Mouse (Mus musculus) midbrain, embryonic 15.5 days (tissue): ENCODE results near the gene Gars. TPM values are rescaled to one million over a fixed set of nuclear protein-coding genes. Genes with fewer than 3 reads are reported as not detected.

ENCODE experiments used
- ATAC-seq: fragments of 200-750 bp; cut with Nextera tagmentation; replicated peaks from 2 replicates; pipeline ENCODE4 v1.8.0; 2017; ENCODE audit warnings: moderate TSS enrichment
- H3K27ac ChIP-seq: fragments of 300-500 bp; sonication (generic); 2 replicates; pipeline ENCODE4 v1.5.1; 2015; ENCODE audit warnings: mild to moderate bottlenecking, inconsistent platforms
- H3K27me3 ChIP-seq: fragments of 300-500 bp; sonication (generic); replicated peaks from 2 replicates; pipeline ENCODE4 v1.6.1; 2015; ENCODE audit warnings: inconsistent platforms
- H3K36me3 ChIP-seq: fragments of 300-500 bp; sonication (generic); replicated peaks from 2 replicates; pipeline ENCODE4 v1.6.1; 2015; ENCODE audit warnings: inconsistent platforms
- H3K4me1 ChIP-seq: fragments of 300-500 bp; sonication (generic); 2 replicates; pipeline ENCODE4 v1.6.1; 2015; ENCODE audit warnings: inconsistent platforms
- H3K4me2 ChIP-seq: fragments of 300-500 bp; sonication (generic); 2 replicates; pipeline ENCODE4 v1.6.1; 2015; ENCODE audit warnings: inconsistent platforms, mild to moderate bottlenecking, moderate library complexity
- H3K4me3 ChIP-seq: fragments of 300-500 bp; sonication (generic); 2 replicates; pipeline ENCODE4 v1.5.1; 2015; ENCODE audit warnings: mild to moderate bottlenecking, inconsistent platforms
- H3K9ac ChIP-seq: fragments of 300-500 bp; sonication (generic); 2 replicates; pipeline ENCODE4 v1.6.1; 2015; ENCODE audit warnings: mild to moderate bottlenecking, inconsistent platforms
- H3K9me3 ChIP-seq: fragments of 300-500 bp; sonication (generic); 2 replicates; pipeline ENCODE4 v1.6.1; 2016; ENCODE audit warnings: inconsistent platforms
- WGBS: fragments of 180-500 bp; shearing (Covaris S2); methylation state at CpG from one replicate; pipeline ENCODE4 v1.1.7; 2015; ENCODE audit warnings: mixed read lengths; 5-methylcytosine and 5-hydroxymethylcytosine counted together
- polyA plus RNA-seq: library from polyadenylated mRNA; unstranded; fragments of >200 nt; fragmentation: Nextera tagmentation; extraction: Ambion mirVana; gene quantifications from 2 replicates; pipeline ENCODE4 v1.2.1, GENCODE M21; 2015

Gene Gars
- polyA plus RNA-seq, 1 experiment from 2014 or later, result 216 TPM

DNA sequence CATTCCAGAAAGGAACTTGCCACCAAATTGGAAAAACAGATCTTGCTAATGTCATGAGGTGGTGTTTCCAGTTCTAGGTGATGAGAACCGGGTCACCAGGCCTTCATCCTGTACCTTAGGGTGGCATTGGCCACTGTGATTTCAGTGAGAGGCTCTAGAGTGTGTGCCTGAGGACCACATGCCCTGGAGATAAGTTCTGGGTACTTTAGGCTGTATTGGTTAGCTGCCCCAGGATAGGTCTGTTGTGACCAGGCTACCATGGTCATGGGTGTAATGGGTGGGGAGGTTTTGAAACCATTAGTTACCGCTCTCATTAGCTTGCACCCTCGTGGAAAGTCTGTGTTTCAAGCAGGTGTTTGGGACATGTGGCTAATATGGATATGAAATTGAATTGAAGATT, 43.6 kb downstream of the Gars start:
- Histone ChIP-seq H3K4me1 (no peaks in the 10 kb centered on the region), H3K36me3 (peaks cover 35% of the 10 kb centered on the region), H3K27me3 (no peaks in the 10 kb centered on the region), H3K4me3 (no peak overlapping the region), H3K9me3 (no peaks in the 10 kb centered on the region), H3K4me2 (no peak overlapping the region), H3K9ac (no peak overlapping the region), H3K27ac (no peak overlapping the region)
- 93% methylated on average over 3 of the region's 3 CpGs for WGBS
- ATAC-seq, result no peak

DNA sequence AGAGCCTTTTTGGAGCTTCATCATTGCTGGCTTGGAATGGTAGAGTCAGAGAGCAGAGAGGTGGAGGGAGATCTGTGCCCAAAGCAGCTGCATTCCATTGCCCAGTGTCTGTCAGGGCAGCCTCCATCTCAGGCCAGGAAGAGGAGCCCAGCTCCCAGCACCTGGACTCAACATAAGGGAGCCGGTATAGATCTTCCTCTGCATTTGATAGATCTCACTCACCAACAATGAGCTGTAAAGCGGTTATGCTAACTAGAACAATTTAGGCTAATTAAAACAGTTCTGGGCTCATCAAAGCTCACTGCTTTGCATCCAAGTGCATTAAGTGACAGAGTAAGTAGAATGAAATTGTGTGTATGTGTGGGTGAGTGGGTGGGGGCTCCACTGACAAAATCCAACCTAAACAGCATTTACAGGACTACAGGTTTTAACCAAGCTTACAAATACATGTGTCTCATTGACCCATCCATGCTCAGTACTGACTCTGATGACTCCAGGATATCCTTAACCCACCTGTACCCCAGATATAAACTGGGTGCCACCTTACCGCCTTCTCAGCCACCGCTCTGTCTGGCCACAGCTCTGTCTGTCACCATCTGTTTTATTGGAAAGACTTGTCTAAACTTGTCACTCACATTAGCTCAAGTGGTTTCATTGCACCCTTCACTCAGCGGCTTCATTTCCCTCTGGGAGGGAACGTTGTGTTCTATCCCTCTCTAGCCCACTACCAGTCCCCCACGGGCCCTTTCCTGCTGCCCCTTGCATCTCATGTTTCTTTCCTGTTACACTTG, 44.6 kb downstream of the Gars start:
- 87% methylated on average over 7 of the region's 7 CpGs for WGBS
- ATAC-seq, result no peak

DNA sequence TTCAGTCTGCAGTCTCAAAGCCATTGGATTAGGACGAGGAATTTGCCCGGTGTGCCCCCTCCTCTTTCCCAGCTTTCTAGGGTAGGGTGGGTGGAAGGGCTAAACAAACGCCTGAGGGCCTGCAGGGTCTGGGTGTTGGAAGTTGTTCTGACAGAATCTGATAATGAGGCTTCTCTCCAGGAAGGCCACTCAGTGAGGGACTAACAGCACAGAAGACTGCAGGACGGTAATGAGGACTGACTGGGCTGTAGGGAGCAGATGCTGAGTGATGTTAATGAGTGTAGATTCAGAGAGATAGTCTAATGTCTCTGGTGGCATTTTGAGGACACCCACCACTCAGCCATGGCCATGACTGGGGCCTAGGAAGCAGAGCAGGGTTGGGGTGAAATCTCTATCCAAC, 49.5 kb downstream of the Gars start:
- Histone ChIP-seq H3K4me1 (no peaks in the 10 kb centered on the region), H3K9ac (no peak overlapping the region), H3K4me2 (no peak overlapping the region), H3K9me3 (no peaks in the 10 kb centered on the region), H3K27ac (no peak overlapping the region), H3K36me3 (no peaks in the 10 kb centered on the region), H3K4me3 (no peak overlapping the region), H3K27me3 (no peaks in the 10 kb centered on the region)
- no peak for ATAC-seq
- WGBS, result 42% methylated on average over 4 of the region's 4 CpGs

More for the DNA sequence above, 44.6 kb downstream of the Gars start:
- Histone ChIP-seq H3K27ac (no peak overlapping the region), H3K9ac (no peak overlapping the region), H3K4me3 (no peak overlapping the region), H3K4me2 (no peak overlapping the region), H3K27me3 (no peaks in the 10 kb centered on the region), H3K9me3 (no peaks in the 10 kb centered on the region), H3K36me3 (peaks cover 29% of the 10 kb centered on the region), H3K4me1 (no peaks in the 10 kb centered on the region)

DNA sequence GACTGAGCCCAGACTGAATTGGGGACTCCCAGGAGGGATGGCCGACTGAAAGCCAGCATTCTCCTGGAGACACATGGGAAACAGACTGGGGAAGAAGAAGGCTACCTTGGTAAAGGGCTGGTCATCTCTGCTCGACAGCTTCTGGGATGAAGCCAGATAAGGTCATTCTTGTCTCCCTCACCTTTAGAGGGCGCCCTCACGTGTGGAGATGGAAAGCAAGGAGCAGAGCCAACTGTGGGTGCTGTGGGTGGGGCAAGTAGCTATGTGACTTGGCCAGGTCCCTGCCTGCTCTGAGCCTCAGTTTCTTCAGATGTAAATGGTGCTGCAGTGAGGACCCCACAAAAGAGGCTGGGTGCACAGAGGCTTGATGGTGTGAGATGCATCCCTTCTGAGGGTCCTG, 52.8 kb downstream of the Gars start:
- Histone ChIP-seq H3K36me3 (no peaks in the 10 kb centered on the region), H3K4me2 (no peak overlapping the region), H3K4me3 (no peak overlapping the region), H3K4me1 (no peaks in the 10 kb centered on the region), H3K27me3 (no peaks in the 10 kb centered on the region), H3K27ac (no peak overlapping the region), H3K9ac (no peak overlapping the region), H3K9me3 (no peaks in the 10 kb centered on the region)
- 38% methylated on average over 4 of the region's 4 CpGs for WGBS
- ATAC-seq, result no peak

DNA sequence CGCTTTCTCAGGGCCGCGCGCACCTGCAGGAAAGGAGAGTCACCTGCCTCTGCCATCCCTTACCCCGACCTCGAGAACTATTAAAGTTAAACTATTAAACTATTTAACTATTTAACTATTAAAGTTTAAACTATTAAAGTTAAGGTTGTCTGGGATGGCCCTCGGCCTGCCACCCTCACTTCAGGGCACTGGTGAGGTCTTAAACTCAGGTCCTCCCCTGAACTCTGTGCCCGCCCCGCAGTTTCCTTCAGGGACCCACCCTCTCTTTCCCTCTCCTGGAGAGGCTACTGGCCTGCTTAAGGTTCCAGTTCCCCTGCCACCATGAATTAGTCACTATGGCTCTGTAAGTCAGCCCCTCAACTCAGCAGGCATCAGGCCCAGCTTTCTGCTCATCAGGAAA, 53.6 kb downstream of the Gars start:
- H3K27ac ChIP-seq, result no peak overlapping the region
- H3K4me2 ChIP-seq, result no peak overlapping the region
- no peak overlapping the region for H3K4me3 ChIP-seq
- 94% methylated on average over 9 of the region's 9 CpGs for WGBS
- H3K27me3 ChIP-seq, result no peaks in the 10 kb centered on the region
- H3K9ac ChIP-seq, result no peak overlapping the region
- no peaks in the 10 kb centered on the region for H3K36me3 ChIP-seq
- H3K9me3 ChIP-seq, result no peaks in the 10 kb centered on the region
- H3K4me1 ChIP-seq, result no peaks in the 10 kb centered on the region
- ATAC-seq, result no peak

DNA sequence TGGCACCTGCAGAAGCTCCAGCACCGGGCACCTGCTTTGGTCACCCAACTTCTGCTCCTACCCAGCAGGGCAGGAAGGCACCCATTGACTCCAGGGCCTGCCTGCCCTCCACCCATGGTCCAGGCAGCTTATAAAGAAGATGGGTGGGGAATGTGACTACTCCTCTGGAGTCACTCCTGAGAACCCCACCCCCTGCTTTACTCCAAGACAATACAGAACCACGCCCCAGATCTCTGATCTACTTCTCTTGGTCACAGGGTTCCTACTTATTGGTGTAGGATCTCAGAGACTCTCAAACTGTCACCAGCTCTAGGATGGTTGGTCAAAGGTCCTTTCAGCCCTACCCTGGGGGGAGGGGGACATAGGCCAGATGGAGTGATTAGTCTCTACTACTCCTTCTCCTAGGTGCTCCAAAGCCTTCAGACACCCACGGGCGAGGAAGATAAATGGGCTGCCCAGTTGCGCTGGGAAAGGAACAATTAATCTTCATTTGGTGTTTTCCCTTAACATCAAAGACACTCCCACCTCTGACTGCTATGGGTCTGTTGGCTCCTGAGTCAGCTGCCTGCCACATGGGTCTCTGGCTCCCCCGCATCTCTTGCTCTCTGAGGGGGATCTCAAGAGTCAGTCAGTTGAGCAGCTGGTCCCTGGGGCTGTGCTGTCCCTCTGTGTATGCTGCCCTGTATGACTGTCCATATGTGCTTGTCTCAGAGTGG, 55.8 kb downstream of the Gars start:
- 88% methylated on average over 6 of the region's 6 CpGs for WGBS
- Histone ChIP-seq H3K36me3 (no peaks in the 10 kb centered on the region), H3K27ac (no peak overlapping the region), H3K9ac (no peak overlapping the region), H3K4me1 (no peaks in the 10 kb centered on the region), H3K4me2 (no peak overlapping the region), H3K9me3 (no peaks in the 10 kb centered on the region), H3K27me3 (no peaks in the 10 kb centered on the region), H3K4me3 (no peak overlapping the region)
- no peak for ATAC-seq

DNA sequence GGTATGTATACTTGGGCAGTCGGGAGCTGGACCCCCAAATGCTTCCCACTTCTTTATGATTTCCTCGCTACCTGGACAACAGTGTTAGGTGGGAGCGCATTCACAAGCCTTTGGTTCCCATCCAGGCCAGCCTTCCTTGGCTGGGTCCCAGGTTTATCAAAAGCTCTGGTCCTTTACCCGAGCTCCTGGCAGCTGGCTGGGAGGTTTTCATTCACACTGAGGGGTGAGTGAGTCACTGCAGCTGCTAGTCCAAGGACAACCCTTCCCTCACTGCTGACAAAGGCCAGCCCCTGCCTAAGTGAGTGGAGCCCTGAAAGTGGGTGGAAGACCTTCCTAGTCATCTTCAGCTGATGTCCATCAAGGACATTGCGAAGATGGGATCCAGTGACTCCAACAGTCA, 60.2 kb downstream of the Gars start:
- ATAC-seq, result no peak
- 61% methylated on average over 5 of the region's 5 CpGs for WGBS
- no peaks in the 10 kb centered on the region for H3K9me3 ChIP-seq
- no peak overlapping the region for H3K4me2 ChIP-seq
- H3K27ac ChIP-seq, result no peak overlapping the region
- H3K36me3 ChIP-seq, result no peaks in the 10 kb centered on the region
- no peak overlapping the region for H3K4me3 ChIP-seq
- no peaks in the 10 kb centered on the region for H3K4me1 ChIP-seq
- no peaks in the 10 kb centered on the region for H3K27me3 ChIP-seq
- H3K9ac ChIP-seq, result no peak overlapping the region

DNA sequence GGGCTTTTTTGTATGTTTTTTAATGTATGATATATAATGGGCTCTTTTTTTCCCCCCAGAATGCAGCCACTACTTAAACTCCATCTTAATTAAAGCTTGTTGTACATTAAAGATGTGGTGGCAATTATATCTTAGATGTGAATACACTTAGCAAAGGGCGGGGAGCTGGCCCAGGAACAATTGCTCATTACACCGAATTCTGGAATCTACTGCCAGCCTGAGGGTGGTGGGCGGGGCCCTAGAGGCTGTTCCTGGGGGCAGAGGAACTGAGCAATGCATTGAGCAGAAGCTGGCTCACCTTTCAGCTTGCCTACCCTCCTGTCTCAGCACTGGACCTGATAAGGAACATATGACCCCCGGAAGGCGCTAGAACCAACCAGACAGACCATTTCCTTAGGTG, 60.8 kb downstream of the Gars start:
- Histone ChIP-seq H3K4me1 (no peaks in the 10 kb centered on the region), H3K27ac (no peak overlapping the region), H3K9me3 (no peaks in the 10 kb centered on the region), H3K4me3 (no peak overlapping the region), H3K4me2 (no peak overlapping the region), H3K36me3 (no peaks in the 10 kb centered on the region), H3K9ac (no peak overlapping the region), H3K27me3 (no peaks in the 10 kb centered on the region)
- 83% methylated on average over 5 of the region's 5 CpGs for WGBS
- no peak for ATAC-seq

DNA sequence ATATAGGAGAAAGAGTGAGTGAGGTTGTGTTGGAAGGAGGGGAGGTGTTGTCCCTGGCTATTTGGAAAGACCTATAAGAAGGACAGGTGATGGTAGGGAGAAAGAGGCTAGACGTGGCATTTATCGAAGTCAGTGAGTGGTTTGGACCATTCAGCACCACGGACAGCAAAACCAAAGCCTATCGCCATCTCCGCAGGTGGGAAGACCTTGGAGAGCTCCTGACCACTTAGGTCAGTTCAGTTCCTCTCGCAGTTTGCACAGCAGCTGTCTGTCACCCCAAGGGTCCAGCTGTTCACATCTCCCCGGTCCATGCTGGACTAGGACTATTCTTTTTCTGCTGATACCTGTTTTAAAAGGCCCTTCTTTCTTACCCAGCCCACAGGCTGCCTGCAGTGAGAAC, 70.6 kb downstream of the Gars start:
- H3K27me3 ChIP-seq, result no peaks in the 10 kb centered on the region
- ATAC-seq, result no peak
- no peak overlapping the region for H3K27ac ChIP-seq
- no peak overlapping the region for H3K4me2 ChIP-seq
- H3K36me3 ChIP-seq, result no peaks in the 10 kb centered on the region
- H3K4me3 ChIP-seq, result no peak overlapping the region
- no peaks in the 10 kb centered on the region for H3K4me1 ChIP-seq
- H3K9me3 ChIP-seq, result no peaks in the 10 kb centered on the region
- no peak overlapping the region for H3K9ac ChIP-seq
- 17% methylated on average over 7 of the region's 7 CpGs for WGBS

DNA sequence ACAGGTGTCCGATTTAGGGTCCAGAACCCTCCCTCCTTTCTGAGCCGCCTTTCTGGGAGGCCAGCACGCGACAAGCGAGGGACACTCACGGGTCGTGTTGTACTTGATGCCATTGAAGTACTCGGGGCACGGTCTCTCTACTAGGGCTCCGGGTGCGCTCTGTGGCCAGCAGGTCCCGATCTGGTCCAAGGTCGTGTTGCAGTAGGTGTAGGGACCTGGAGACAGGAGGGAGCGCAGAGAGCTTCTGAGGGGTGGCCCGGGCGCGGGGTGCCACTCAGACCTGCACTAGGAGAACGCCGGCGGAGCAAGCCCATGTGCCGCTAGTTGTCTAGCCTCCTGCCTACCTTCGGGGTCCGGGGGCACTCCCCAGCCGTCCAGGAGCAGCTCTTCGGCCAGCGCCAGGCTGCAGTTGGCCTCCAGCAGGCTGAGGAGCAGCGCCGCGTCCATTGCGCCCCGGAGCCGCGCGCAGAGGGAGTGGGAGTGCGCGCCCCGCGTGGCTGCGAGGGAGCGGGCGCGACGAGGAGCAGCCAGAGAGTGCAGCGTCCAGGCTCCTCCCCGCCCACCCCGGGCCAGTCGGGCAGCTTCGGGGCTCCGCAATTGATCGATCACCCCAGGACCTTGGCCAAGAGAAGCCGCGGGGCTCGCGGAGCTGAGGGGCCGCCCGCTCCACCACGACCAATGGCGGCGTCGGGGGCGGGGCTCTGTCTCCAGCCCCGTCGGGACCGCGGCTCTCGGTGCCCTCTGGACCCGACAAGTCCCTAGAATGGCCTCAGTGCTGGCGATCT, 79.7 kb downstream of the Gars start:
- WGBS, result under 1% methylated on average over 67 of the region's 68 CpGs
- peaks cover 48% of the 10 kb centered on the region for H3K27me3 ChIP-seq

DNA sequence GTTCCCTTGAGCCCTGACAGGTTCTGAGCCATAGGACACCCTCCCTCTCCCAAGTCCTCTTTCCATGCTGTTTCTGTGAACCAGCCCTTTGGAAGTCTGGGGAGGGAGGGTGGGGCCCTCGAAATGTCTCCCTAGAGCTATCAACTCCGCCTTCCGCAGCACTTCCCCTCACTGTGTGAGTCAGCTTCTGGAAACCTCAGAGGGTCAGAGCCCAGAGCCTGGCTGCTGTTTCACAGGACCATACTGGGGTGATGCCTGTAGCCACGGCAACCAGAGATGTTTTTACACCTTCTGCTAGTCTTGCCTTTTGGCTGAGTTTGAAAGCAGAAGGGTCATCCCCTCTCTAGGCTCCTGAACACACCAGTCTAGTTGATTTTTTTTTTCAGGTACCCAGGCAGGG, 85.2 kb downstream of the Gars start:
- Histone ChIP-seq H3K9me3 (no peaks in the 10 kb centered on the region), H3K4me2 (no peak overlapping the region), H3K27me3 (peaks cover 13% of the 10 kb centered on the region), H3K4me3 (no peak overlapping the region), H3K9ac (no peak overlapping the region), H3K36me3 (no peaks in the 10 kb centered on the region), H3K27ac (no peak overlapping the region), H3K4me1 (peaks cover 5% of the 10 kb centered on the region; the same call in 1 of the 2 replicates)
- ATAC-seq, result no peak
- 50% methylated on average over 4 of the region's 4 CpGs for WGBS

More for the DNA sequence above, 79.7 kb downstream of the Gars start:
- Histone ChIP-seq H3K36me3 (no peaks in the 10 kb centered on the region), H3K4me3 (peak overlapping the region; percentile 58), H3K9me3 (no peaks in the 10 kb centered on the region), H3K4me1 (peaks cover 19% of the 10 kb centered on the region), H3K4me2 (peak overlapping the region; percentile 89), H3K9ac (peak overlapping the region; percentile 41), H3K27ac (no peak overlapping the region)
- ATAC-seq, result peak; percentile 70

DNA sequence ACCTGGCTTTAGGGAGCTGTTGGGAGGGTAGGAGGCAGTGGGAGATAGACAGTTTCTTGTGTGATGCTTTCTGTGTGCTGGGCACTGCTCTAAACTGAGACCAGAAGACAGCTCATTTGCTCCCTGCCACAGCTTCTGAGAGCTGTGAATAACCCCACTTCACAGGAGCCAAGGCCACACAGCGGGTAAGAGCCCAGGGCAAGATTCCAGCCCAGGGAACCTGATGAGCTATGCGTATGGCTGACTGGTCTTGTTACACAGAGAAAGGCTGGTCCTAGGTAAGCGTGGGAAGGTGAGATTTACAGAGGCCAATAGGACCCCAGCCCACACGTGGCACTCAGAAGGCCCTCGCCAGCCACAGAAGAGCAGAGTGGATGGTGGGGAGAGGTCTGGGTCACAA, 88.8 kb downstream of the Gars start:
- WGBS, result 84% methylated on average over 5 of the region's 5 CpGs
- Histone ChIP-seq H3K9ac (no peak overlapping the region), H3K27ac (no peak overlapping the region), H3K27me3 (no peaks in the 10 kb centered on the region), H3K9me3 (no peaks in the 10 kb centered on the region), H3K4me1 (0 out of 2 replicates have a peak, but pooled peaks cover 2% of the 10 kb centered on the region), H3K4me3 (no peak overlapping the region), H3K4me2 (no peak overlapping the region), H3K36me3 (no peaks in the 10 kb centered on the region)
- ATAC-seq, result no peak
